Mouse (Mus musculus) MEL (cell line): Measurements from ENCODE around the gene Tecpr1.

Experiments used
- CHD2 ChIP-seq: IDR thresholded peaks from 2 replicates; pipeline ENCODE4 v1.6.1; 2011; ENCODE audit warnings: low read length, improper control_type of control experiment
- CTCF ChIP-seq, 3 experiments: IDR thresholded peaks in 2 of 3; conservative IDR thresholded peaks in 1 of 3; 2 replicates each; pipeline ENCODE4 v1.5.1; 2011 to 2012; ENCODE audit warnings: low read length in 3 of 3, low read depth in 2 of 3, mild to moderate bottlenecking in 2 of 3, improper control_type of control experiment in 1 of 3, inconsistent platforms in 1 of 3, mixed read lengths in 1 of 3, moderate library complexity in 1 of 3; ENCODE audit not compliant: control insufficient read depth in 1 of 3, insufficient read depth in 1 of 3, poor library complexity in 1 of 3, severe bottlenecking in 1 of 3
- EP300 ChIP-seq, 2 experiments: IDR thresholded peaks; 2 replicates each; pipeline ENCODE4 v1.6.1; 2011; ENCODE audit warnings: improper control_type of control experiment in 2 of 2, low read length in 2 of 2, low read depth in 1 of 2, mild to moderate bottlenecking in 1 of 2
- GABPA ChIP-seq: IDR thresholded peaks from 2 replicates; pipeline ENCODE4 v1.6.1; 2012; ENCODE audit warnings: low read depth, mild to moderate bottlenecking, inconsistent platforms, low read length, improper control_type of control experiment, moderate library complexity
- GATA1 ChIP-seq: IDR thresholded peaks from 2 replicates; pipeline ENCODE4 v1.6.1; 2011; ENCODE audit warnings: low read depth, low read length, improper control_type of control experiment
- MAX ChIP-seq: IDR thresholded peaks from 2 replicates; pipeline ENCODE4 v1.6.1; 2011; ENCODE audit warnings: low read length, improper control_type of control experiment
- NELFE ChIP-seq: IDR thresholded peaks from 2 replicates; pipeline ENCODE4 v1.6.1; 2011; ENCODE audit warnings: low read depth, low read length, improper control_type of control experiment
- POLR2A ChIP-seq, 2 experiments: IDR thresholded peaks; 2 replicates each; pipeline ENCODE4 v1.6.1; 2011 to 2012; ENCODE audit warnings: low read length in 2 of 2, mild to moderate bottlenecking in 2 of 2, control low read depth in 1 of 2, improper control_type of control experiment in 1 of 2, low read depth in 1 of 2, moderate library complexity in 1 of 2; ENCODE audit not compliant: control insufficient read depth in 1 of 2, insufficient read depth in 1 of 2, poor library complexity in 1 of 2
- RCOR1 ChIP-seq: IDR thresholded peaks from 2 replicates; pipeline ENCODE4 v1.6.1; 2012; ENCODE audit warnings: low read depth, mild to moderate bottlenecking, inconsistent platforms, low read length, improper control_type of control experiment
- SMC3 ChIP-seq: IDR thresholded peaks from 2 replicates; pipeline ENCODE4 v1.6.1; 2011; ENCODE audit warnings: low read depth, low read length, improper control_type of control experiment
- TAL1 ChIP-seq: IDR thresholded peaks from 2 replicates; pipeline ENCODE4 v1.6.1; 2012; ENCODE audit warnings: mild to moderate bottlenecking, inconsistent platforms, low read length, moderate library complexity, mixed read lengths
- TCF12 ChIP-seq: IDR thresholded peaks from 2 replicates; pipeline ENCODE4 v1.6.1; 2014; ENCODE audit warnings: low read depth, mild to moderate bottlenecking, inconsistent platforms, low read length, improper control_type of control experiment, moderate library complexity
- USF1 ChIP-seq: IDR thresholded peaks from 2 replicates; pipeline ENCODE4 v1.6.1; 2014; ENCODE audit warnings: low read depth, mild to moderate bottlenecking, inconsistent platforms, low read length, improper control_type of control experiment, moderate library complexity
- ZC3H11A ChIP-seq: IDR thresholded peaks from 2 replicates; pipeline ENCODE4 v1.6.1; 2012; ENCODE audit warnings: low read depth, mild to moderate bottlenecking, inconsistent platforms, low read length, improper control_type of control experiment

DNA sequence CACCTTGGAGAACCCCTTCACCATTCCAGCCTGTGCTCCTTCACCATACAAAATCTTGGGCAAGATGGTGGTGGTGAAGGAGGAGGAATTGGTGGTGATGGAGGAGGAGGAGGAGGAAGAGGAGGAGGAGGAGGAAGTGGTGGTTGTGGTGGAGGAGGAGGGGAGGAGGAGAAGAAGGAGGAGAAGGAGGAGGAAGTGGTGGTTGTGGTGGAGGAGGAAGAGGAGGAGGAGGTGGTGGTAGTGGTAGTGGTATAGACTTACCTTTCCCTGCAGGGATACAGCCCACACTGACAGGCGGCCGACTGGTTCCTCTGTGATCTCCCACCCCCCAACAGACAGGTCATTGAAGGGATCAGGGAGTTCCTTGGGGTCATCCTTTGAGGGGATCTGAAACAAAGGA lies 7.4 kb downstream of the Tecpr1 start:
- TF ChIP-seq GATA1: no peak
- no peak for TF ChIP-seq ZC3H11A
- no peak for TF ChIP-seq TCF12
- TF ChIP-seq CTCF (IDR thresholded peaks at IDR 0.05 in 2 of 3, conservative IDR thresholded peaks at IDR 0.05 in 1 of 3; ENCODE audit: control insufficient read depth in 1 of 3, insufficient read depth in 1 of 3, low read depth in 2 of 3, low read length in 3 of 3, poor library complexity in 1 of 3, severe bottlenecking in 1 of 3): no peak
- TF ChIP-seq EP300 (IDR thresholded peaks at IDR 0.05; ENCODE audit: low read depth in 1 of 2, low read length in 2 of 2): no peak
- TF ChIP-seq NELFE: no peak
- TF ChIP-seq POLR2A (IDR thresholded peaks at IDR 0.05; ENCODE audit: control insufficient read depth in 1 of 2, insufficient read depth in 1 of 2, low read depth in 1 of 2, low read length in 2 of 2, poor library complexity in 1 of 2): no peak
- no peak for TF ChIP-seq CHD2
- TF ChIP-seq GABPA: no peak
- no peak for TF ChIP-seq USF1
- TF ChIP-seq TAL1: no peak
- TF ChIP-seq SMC3: no peak
- TF ChIP-seq MAX: no peak
- no peak for TF ChIP-seq RCOR1
